ENCODE assay signal across 18 mouse cellular contexts in genomic region chr1:122509580-122509979, GRCm38 (mm10).
"Had no signal": no experiment of that assay in that cellular context is flagged by ENCODE, and none has a peak within 500 bp of the region (broad histone marks: within the 10 kb centered on the region; RNA-seq: fewer than 3 reads in every experiment).

No protein-coding gene starts in this region.

- DNase-seq: lung, adult 18-20 months; lung, postnatal 10 days; midbrain, embryonic 14.5 days; retina, postnatal 1 day; right cerebral cortex, adult 18-20 months; right cerebral cortex, postnatal 25 days; right cerebral cortex, postnatal 4 days; spleen, adult 18-20 months; thymus, adult 18-20 months; thymus, postnatal 14 days; thymus, postnatal 36 days had no signal

- H3K9ac ChIP-seq: liver, embryonic 14.5 days; midbrain, embryonic 12.5 days; neural tube, embryonic 13.5 days; neural tube, embryonic 15.5 days had no signal

- H3K27ac ChIP-seq: liver, embryonic 14.5 days; midbrain, embryonic 10.5 days; midbrain, embryonic 12.5 days; neural tube, embryonic 13.5 days; neural tube, embryonic 15.5 days had no signal

- H3K4me1 ChIP-seq: midbrain, embryonic 10.5 days; midbrain, embryonic 12.5 days; neural tube, embryonic 13.5 days; neural tube, embryonic 15.5 days had no signal

- H3K9me3 ChIP-seq: midbrain, embryonic 10.5 days; midbrain, embryonic 12.5 days; neural tube, embryonic 13.5 days; neural tube, embryonic 15.5 days had no signal

- H3K4me2 ChIP-seq: midbrain, embryonic 12.5 days; neural tube, embryonic 13.5 days; neural tube, embryonic 15.5 days had no signal

- H3K36me3 ChIP-seq: midbrain, embryonic 10.5 days; midbrain, embryonic 12.5 days; neural tube, embryonic 13.5 days; neural tube, embryonic 15.5 days had no signal

- ATAC-seq: midbrain, embryonic 16.5 days had no signal

- H3K4me3 ChIP-seq: midbrain, embryonic 10.5 days; midbrain, embryonic 12.5 days; myocyte; neural tube, embryonic 13.5 days; neural tube, embryonic 15.5 days had no signal

- H3K27me3 ChIP-seq: midbrain, embryonic 12.5 days; neural tube, embryonic 13.5 days; neural tube, embryonic 15.5 days had no signal
